Mouse (Mus musculus): ENCODE measurements around the gene Zbtb33. TPM values are rescaled to one million over a fixed set of nuclear protein-coding genes. Genes with fewer than 3 reads are reported as not detected.

The Zbtb33 gene
- polyA plus RNA-seq (2017; shearing (Covaris generic)): 1 to 10 TPM; 1.3 to 1.9 TPM

DNA sequence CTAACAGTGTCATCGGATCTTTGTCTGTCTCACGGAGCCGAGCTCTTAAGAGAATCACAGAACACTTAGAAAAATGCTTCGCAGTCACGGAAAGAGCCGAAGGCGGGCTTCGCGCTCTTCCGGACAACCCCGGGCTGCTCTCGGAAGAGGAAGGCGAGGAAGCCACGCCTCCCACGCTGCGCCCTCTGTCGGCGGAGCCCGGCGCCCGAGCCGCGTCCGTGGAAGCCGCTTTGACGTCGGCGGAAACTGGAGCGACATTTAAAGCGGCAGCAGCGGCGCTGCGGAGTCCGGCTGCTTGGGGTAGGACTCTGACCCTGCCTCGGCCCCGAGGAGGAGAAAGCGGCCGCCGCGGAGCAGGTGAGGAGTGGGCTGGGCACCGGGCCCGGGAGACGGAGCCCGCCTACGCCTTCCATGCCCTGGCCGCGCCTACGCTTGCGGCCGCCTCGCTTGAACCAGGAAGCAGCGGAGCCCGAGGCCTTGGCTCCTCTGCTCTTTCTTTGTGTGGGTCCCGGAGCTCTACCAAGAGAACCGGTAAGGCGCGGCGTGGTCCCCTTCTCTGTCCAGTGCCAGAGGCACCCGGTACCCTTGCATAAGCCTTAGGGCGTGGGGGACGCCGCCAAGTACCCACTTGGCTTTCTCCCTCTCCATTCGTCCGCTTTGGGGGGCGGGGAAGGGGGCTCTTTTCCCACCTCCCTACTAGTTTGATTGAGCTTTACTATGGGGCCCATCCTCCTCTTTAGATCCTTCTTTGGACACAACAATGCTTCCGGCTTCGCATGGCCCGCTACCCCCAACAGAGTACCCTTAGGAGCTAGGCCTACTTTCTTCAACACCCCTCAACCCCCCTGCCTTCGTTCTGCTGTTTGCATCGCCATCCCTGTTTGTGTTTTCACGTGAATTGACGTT, at the start of gene Zbtb33:
Zbtb33 (plus strand) TSS at position 242 of the 906 bp plus-strand sequence.

Other genes starting within 250 kb of the Zbtb33 start
- gene Btg1-ps1, start 171.0 kb upstream of the Zbtb33 start, polyA plus RNA-seq (2017; shearing (Covaris generic)): not detected
- gene Btg1-ps2, start 146.7 kb upstream of the Zbtb33 start, polyA plus RNA-seq (2017; shearing (Covaris generic)): not detected
- not detected for gene Rhox10, start 123.3 kb upstream of the Zbtb33 start, polyA plus RNA-seq (2017; shearing (Covaris generic))
- gene Rhox11, start 104.7 kb upstream of the Zbtb33 start, polyA plus RNA-seq (2017; shearing (Covaris generic)): not detected
- gene Rhox12, start 78.9 kb upstream of the Zbtb33 start, polyA plus RNA-seq (2017; shearing (Covaris generic)): under 1 TPM in 1 of 2 experiments, not detected in 1; 0.28 TPM
- gene Rhox13, start 68.6 kb upstream of the Zbtb33 start, polyA plus RNA-seq (2017; shearing (Covaris generic)): not detected
- gene Tmem255a, start 62.6 kb downstream of the Zbtb33 start, polyA plus RNA-seq (2017; shearing (Covaris generic)): 1 to 10 TPM in 1 of 2 experiments, under 1 TPM in 1; 0.36 to 1.6 TPM
- not detected for gene Atp1b4, start 126.4 kb downstream of the Zbtb33 start, polyA plus RNA-seq (2017; shearing (Covaris generic))